Mouse (Mus musculus) Patski (cell line): ENCODE data around the gene Zdhhc6. TPM values are rescaled to one million over a fixed set of nuclear protein-coding genes. Genes with fewer than 3 reads are reported as not detected.

Experiments
- ATAC-seq: fragments of 100-300 bp; one replicate; pipeline ENCODE4 v1.8.0; 2021
- CTCF ChIA-PET: fragments of 350-600 bp; sonication (Branson Sonifier 250); formaldehyde crosslinking; loops from one replicate; lab custom pipeline; 2022; ENCODE audit warnings: inconsistent platforms; lab: Charles Lee
- POLR2A ChIA-PET: fragments of 350-600 bp; sonication (Branson Sonifier 250); formaldehyde crosslinking; loops from one replicate; lab custom pipeline; 2022; ENCODE audit warnings: antibody characterized with exemption, inconsistent platforms; lab: Charles Lee
- DNase-seq: peaks from one replicate; pipeline ENCODE4 v3.0.0-alpha.2; 2011; ENCODE audit warnings: low read depth, low spot score
- H3K27me3 ChIP-seq: fragments of 371-371 bp; one replicate; pipeline ENCODE4 v1.5.1; 2021
- CTCF ChIP-seq: fragments of 100-300 bp; IDR thresholded peaks from one replicate; pipeline ENCODE4 v1.5.1; 2021
- in situ Hi-C: fragments of 300-500 bp; cut with MboI; formaldehyde crosslinking; loops from 3 replicates; pipeline ENCODE4 v1.11.1; 2018; ENCODE audit warnings: low pct_unique_long_range_greater_than_20kb, mixed read lengths
- polyA plus RNA-seq: library from polyadenylated mRNA; unstranded; gene quantifications from one replicate; pipeline ENCODE4 v1.2.3, GENCODE M21; 2021

Zdhhc6 gene
- polyA plus RNA-seq, 1 experiment from 2014 or later = 85.5 TPM

GRCm38 (mm10) chr19:55253570-55254441 is 62.0 kb downstream of the Zdhhc6 start:
- CTCF ChIA-PET = interaction anchor here (0.8 to 3.9 kb wide), 12 partner anchors 9 to 53 kb away, joined by 3 to 19 read pairs (median 4); partner anchors contain the start of gene Gucy2g
- POLR2A ChIA-PET = interaction anchor here (0.6 to 2.6 kb wide), 8 partner anchors 9 to 1824 kb away, joined by 3 to 15 read pairs (median 3); partner anchors contain the start of genes Vti1a and Zdhhc6

GRCm38 (mm10) chr19:55253239-55253569 is 62.6 kb downstream of the Zdhhc6 start:
- ChIA-PET CTCF (interaction anchor here (0.8 to 3.9 kb wide), 6 partner anchors 8 to 50 kb away, joined by 3 to 19 read pairs (median 4); no protein-coding TSS in a partner anchor), POLR2A (interaction anchor here (1.1 to 2.6 kb wide), 4 partner anchors 9 to 44 kb away, joined by 3 to 15 read pairs (median 4); no protein-coding TSS in a partner anchor)
- in situ Hi-C loops = no loop called here
- DNase-seq = no peak
- H3K27me3 ChIP-seq = no peaks in the 10 kb centered on the region
- ATAC-seq = no peak
- TF ChIP-seq CTCF = no peak

More at GRCm38 (mm10) chr19:55253570-55254441, 62.0 kb downstream of the Zdhhc6 start:
- TF ChIP-seq CTCF = no peak
- no peak for DNase-seq
- peak; percentile 66 for ATAC-seq
- in situ Hi-C loops = no loop called here
- H3K27me3 ChIP-seq = no peaks in the 10 kb centered on the region

- CTCF ChIA-PET = no interaction called here
- in situ Hi-C loops = no loop called here
- DNase-seq (no peak), ATAC-seq (no peak)
- TF ChIP-seq CTCF = no peak
- H3K27me3 ChIP-seq = no peaks in the 10 kb centered on the region
- POLR2A ChIA-PET = interaction anchor here (0.6 to 0.9 kb wide), 2 partner anchors 24 to 50 kb away, joined by 3 to 4 read pairs; no protein-coding TSS in a partner anchor
Measured at GRCm38 (mm10) chr19:55251383-55252124, 64.3 kb downstream of the Zdhhc6 start, which contains the start of gene Acsl5. Acsl5 (plus strand) TSS chr19:55251938.

- DNase-seq (no peak), ATAC-seq (no peak)
- no peaks in the 10 kb centered on the region for H3K27me3 ChIP-seq
- in situ Hi-C loops = no loop called here
- ChIA-PET POLR2A (no interaction called here), CTCF (interaction anchor here (0.9 to 1.9 kb wide), 3 partner anchors 14 to 52 kb away, joined by 3 to 5 read pairs (median 3); no protein-coding TSS in a partner anchor)
- no peak for TF ChIP-seq CTCF
Measured at GRCm38 (mm10) chr19:55250451-55250850, 65.4 kb downstream of the Zdhhc6 start.

- DNase-seq (no peak), ATAC-seq (no peak)
- in situ Hi-C loops = loop anchor here (5.0 kb wide), 1 partner anchor 59 kb away; no protein-coding TSS in a partner anchor
- TF ChIP-seq CTCF = no peak
- CTCF ChIA-PET = interaction anchor here (1.1 to 4.7 kb wide), 3 partner anchors 20 to 56 kb away, joined by 3 to 31 read pairs (median 3); no protein-coding TSS in a partner anchor
- POLR2A ChIA-PET = no interaction called here
- no peaks in the 10 kb centered on the region for H3K27me3 ChIP-seq
Measured at GRCm38 (mm10) chr19:55247991-55248520, 67.8 kb downstream of the Zdhhc6 start.

- ChIA-PET POLR2A (no interaction called here), CTCF (interaction anchor here (1.1 to 4.7 kb wide), 3 partner anchors 20 to 57 kb away, joined by 3 to 31 read pairs (median 3); no protein-coding TSS in a partner anchor)
- in situ Hi-C loops = loop anchor here (5.0 kb wide), 1 partner anchor 60 kb away; no protein-coding TSS in a partner anchor
- H3K27me3 ChIP-seq = no peaks in the 10 kb centered on the region
- ATAC-seq = no peak
- no peak for TF ChIP-seq CTCF
- no peak for DNase-seq
Measured at GRCm38 (mm10) chr19:55247563-55247962, 68.3 kb downstream of the Zdhhc6 start.

GRCm38 (mm10) chr19:55244791-55245231 is 71.0 kb downstream of the Zdhhc6 start:
- in situ Hi-C loops = loop anchor here (5.0 kb wide), 1 partner anchor 62 kb away; no protein-coding TSS in a partner anchor

GRCm38 (mm10) chr19:55241186-55241645 is 74.6 kb downstream of the Zdhhc6 start, which contains the start of gene Gucy2g:
Gucy2g (minus strand) TSS chr19:55241236.
- TF ChIP-seq CTCF = no peak
- POLR2A ChIA-PET = no interaction called here
- in situ Hi-C loops = no loop called here
- CTCF ChIA-PET = interaction anchor here (1.2 to 1.7 kb wide), 3 partner anchors 14 to 23 kb away, joined by 4 to 6 read pairs (median 4); no protein-coding TSS in a partner anchor
- ATAC-seq (no peak), DNase-seq (no peak)
- no peaks in the 10 kb centered on the region for H3K27me3 ChIP-seq

More at GRCm38 (mm10) chr19:55244791-55245231, 71.0 kb downstream of the Zdhhc6 start:
- TF ChIP-seq CTCF = peak; percentile 71
- DNase-seq = peak; percentile 96
- H3K27me3 ChIP-seq = no peaks in the 10 kb centered on the region
- ChIA-PET POLR2A (interaction anchor here (0.9 to 2.7 kb wide), 2 partner anchors 9 to 54 kb away, joined by 3 to 15 read pairs; no protein-coding TSS in a partner anchor), CTCF (interaction anchor here (0.7 to 4.7 kb wide), 14 partner anchors 10 to 88 kb away, joined by 3 to 31 read pairs (median 5); no protein-coding TSS in a partner anchor)
- ATAC-seq = peak; percentile 98

GRCm38 (mm10) chr19:55239766-55240426 is 75.9 kb downstream of the Zdhhc6 start:
- DNase-seq (no peak), ATAC-seq (no peak)
- in situ Hi-C loops = no loop called here
- H3K27me3 ChIP-seq = no peaks in the 10 kb centered on the region
- POLR2A ChIA-PET = interaction anchor here (1.4 kb wide), 1 partner anchor 66 kb away, joined by 4 read pairs; no protein-coding TSS in a partner anchor
- CTCF ChIA-PET = interaction anchor here (0.7 to 1.5 kb wide), 3 partner anchors 14 to 93 kb away, joined by 3 to 5 read pairs (median 3); no protein-coding TSS in a partner anchor
- no peak for TF ChIP-seq CTCF
